Mouse (Mus musculus): Measurements from ENCODE around the gene Atl1. TPM values are rescaled to one million over a fixed set of nuclear protein-coding genes. Genes with fewer than 3 reads are reported as not detected.

Atl1 gene
- polyA plus RNA-seq, 1 experiment, result 0.83 TPM

DNA sequence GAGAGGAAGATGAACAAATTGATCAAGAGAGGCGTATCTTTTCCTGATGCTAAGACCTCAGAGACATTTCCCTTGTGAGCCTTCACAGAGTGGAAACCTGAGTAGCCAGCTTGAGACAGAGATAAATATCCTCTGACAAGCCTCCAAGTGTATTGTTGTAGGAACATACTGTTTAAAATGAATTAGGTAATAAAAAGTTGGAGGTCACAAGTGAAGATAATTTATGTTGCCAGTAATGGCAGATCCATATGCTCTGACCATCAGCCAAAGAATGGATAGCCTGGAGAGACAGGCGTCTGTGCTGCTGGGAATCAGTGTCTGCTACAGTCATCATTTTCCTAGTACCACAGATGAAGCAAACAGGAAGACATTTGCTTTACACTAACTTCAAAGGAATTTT lies 2.6 kb downstream of the Atl1 start:
- no peak for TF ChIP-seq FLI1 (IDR thresholded peaks at IDR 0.05; ENCODE audit: low read length)
- no peak for TF ChIP-seq GATA1 (IDR thresholded peaks at IDR 0.05; ENCODE audit: borderline replicate concordance, low read length)
- no peak overlapping the region for H3K4me3 ChIP-seq (replicated peaks)
- peaks cover 24% of the 10 kb centered on the region for H3K4me1 ChIP-seq
- peaks cover 7% of the 10 kb centered on the region; the same call in 1 of the 2 replicates for H3K9me3 ChIP-seq
- H3K36me3 ChIP-seq (replicated peaks; ENCODE audit: low read length), result no peaks in the 10 kb centered on the region
- H3K27me3 ChIP-seq (replicated peaks), result peaks cover 29% of the 10 kb centered on the region

DNA sequence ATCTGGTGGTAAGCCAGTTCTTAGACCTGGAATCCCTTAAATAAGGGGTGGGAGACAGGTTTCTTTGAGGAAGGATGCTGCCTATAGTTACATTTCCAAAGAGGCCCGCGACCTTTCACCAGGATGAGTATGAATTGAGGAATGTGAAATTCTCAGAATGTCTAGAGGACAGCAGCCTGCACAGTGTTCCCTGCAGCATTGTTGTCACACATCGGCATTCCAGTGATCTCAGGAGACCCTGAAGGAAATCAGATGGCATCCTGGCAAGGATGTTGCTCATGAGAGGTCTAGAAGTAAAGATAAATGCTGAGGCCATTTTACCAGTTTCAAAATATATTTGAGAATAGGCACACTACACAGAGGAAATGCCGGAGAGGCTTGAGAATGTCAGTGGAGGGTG lies 5.7 kb downstream of the Atl1 start:
- Histone ChIP-seq H3K36me3 (replicated peaks; ENCODE audit: low read length) (no peaks in the 10 kb centered on the region), H3K4me3 (replicated peaks) (no peak overlapping the region), H3K27me3 (replicated peaks) (peaks cover 15% of the 10 kb centered on the region), H3K9me3 (peaks cover 11% of the 10 kb centered on the region; the same call in 1 of the 2 replicates), H3K4me1 (peaks cover 9% of the 10 kb centered on the region)
- TF ChIP-seq GATA1 (IDR thresholded peaks at IDR 0.05; ENCODE audit: borderline replicate concordance, low read length), result no peak
- no peak for TF ChIP-seq FLI1 (IDR thresholded peaks at IDR 0.05; ENCODE audit: low read length)

DNA sequence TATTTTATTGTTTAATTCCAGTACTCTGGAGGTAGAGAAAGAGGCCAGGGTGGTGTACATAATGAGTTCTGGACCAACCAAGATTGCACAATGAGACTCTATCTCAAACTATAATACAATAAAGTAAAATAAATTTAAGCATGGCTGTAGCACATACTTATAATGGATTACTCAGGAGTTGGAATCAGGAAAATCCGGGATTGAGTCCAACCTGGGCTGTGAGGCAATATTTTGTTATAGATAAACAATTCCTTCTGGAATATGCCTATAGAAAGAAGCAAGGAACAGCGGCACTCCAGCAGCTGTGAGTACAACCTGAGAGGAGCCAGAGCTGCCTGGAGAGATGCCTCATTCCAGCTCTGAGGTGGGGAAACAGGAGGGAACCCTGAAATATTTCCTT lies 12.6 kb downstream of the Atl1 start:
- Histone ChIP-seq H3K4me1 (peaks cover 21% of the 10 kb centered on the region), H3K4me3 (replicated peaks) (no peak overlapping the region), H3K27me3 (replicated peaks) (peaks cover 17% of the 10 kb centered on the region), H3K9me3 (peaks cover 21% of the 10 kb centered on the region), H3K36me3 (replicated peaks; ENCODE audit: low read length) (no peaks in the 10 kb centered on the region)
- TF ChIP-seq FLI1 (IDR thresholded peaks at IDR 0.05; ENCODE audit: low read length) (no peak), GATA1 (IDR thresholded peaks at IDR 0.05; ENCODE audit: borderline replicate concordance, low read length) (no peak)

DNA sequence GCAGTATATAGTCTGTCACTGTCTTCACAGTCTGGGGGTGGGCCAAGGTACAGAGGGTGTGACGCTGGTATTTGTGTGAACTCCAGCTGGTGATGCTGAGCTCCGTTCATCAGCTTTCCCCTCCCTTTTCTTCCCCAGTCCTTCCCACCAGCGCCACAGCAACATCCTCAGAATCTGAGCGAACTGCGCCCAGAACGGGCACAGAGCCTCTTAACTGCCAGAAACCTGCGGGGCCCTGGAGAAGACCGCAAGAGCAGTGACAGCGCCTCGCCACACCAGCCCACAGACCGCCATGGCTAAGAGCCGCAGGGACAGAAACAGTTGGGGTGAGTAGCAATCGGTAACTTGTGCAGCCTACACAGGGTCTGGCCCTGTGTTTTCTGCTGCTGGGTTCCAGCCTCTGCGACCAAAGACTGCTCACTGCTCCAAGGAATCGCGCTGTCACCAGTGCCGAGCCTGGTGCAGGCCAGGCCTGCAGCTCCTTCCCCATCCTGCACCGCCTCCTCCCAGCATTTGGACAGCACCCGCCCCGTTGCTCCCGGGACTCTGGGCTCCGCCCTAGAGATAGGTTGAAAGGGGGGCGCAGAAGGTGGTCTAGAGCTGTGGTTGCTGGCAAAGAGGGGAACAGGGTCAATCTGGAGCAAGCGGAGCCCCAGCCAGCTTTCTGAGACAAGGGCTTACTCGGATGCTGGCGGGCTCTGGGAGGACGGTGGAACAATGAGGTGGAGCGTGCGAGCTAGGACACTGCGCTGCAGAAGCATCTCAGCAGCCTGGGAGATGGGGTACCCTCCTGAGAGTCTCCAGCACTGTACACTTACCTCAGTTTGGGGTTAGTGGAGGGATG lies 15.5 kb downstream of the Atl1 start:
- peaks cover 17% of the 10 kb centered on the region for H3K27me3 ChIP-seq (replicated peaks)
- no peak for TF ChIP-seq GATA1 (IDR thresholded peaks at IDR 0.05; ENCODE audit: borderline replicate concordance, low read length)
- no peak for TF ChIP-seq FLI1 (IDR thresholded peaks at IDR 0.05; ENCODE audit: low read length)
- H3K36me3 ChIP-seq (replicated peaks; ENCODE audit: low read length), result no peaks in the 10 kb centered on the region
- peaks cover 17% of the 10 kb centered on the region for H3K9me3 ChIP-seq
- H3K4me3 ChIP-seq (replicated peaks), result peak overlapping the region; percentile 50
- peaks cover 25% of the 10 kb centered on the region for H3K4me1 ChIP-seq

DNA sequence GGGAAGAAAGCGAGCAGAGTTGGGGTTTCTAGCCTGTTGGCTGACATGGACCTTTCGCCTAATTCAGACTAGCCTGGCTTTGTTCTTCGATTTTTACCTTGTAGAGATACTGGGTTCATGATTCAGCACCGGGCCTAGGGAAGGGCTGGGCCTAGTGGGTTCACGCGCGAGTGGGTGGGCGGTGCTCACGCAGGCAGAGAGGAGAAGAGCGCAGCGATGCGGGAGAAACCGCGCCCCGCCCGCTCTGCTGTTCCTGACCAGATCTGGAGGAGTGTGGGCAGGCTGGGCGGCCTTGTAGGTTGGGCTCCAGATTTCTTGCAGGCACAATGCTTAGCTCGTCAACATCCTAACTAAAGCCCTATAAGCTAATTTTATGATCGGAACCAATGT lies 16.1 kb downstream of the Atl1 start:
- Histone ChIP-seq H3K36me3 (replicated peaks; ENCODE audit: low read length) (no peaks in the 10 kb centered on the region), H3K9me3 (peaks cover 17% of the 10 kb centered on the region), H3K4me1 (peaks cover 25% of the 10 kb centered on the region), H3K27me3 (replicated peaks) (peaks cover 17% of the 10 kb centered on the region), H3K4me3 (replicated peaks) (no peak overlapping the region)
- TF ChIP-seq GATA1 (IDR thresholded peaks at IDR 0.05; ENCODE audit: borderline replicate concordance, low read length), result no peak
- TF ChIP-seq FLI1 (IDR thresholded peaks at IDR 0.05; ENCODE audit: low read length), result no peak

DNA sequence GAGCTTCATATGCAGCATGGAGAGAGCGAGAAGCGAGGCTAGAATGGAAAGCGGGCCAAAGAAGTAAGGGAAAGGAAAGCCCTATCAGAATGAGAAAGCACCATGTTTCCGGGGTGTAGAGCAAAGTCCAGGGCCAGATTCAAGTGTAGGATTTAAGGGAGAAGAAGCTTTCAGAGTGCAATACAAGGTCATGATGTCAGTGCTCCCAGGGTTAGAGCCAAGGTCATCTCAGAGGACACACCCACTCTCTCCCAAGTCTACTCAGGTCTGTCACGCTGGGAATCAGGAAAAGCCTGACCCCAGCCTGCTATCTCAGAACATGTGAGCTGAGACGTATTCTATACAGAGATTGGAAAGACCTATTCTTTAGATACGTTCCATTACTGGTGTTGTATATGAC lies 19.5 kb downstream of the Atl1 start:
- Histone ChIP-seq H3K4me3 (replicated peaks) (no peak overlapping the region), H3K27me3 (replicated peaks) (peaks cover 15% of the 10 kb centered on the region), H3K9me3 (peaks cover 10% of the 10 kb centered on the region), H3K4me1 (peaks cover 22% of the 10 kb centered on the region), H3K36me3 (replicated peaks; ENCODE audit: low read length) (no peaks in the 10 kb centered on the region)
- TF ChIP-seq GATA1 (IDR thresholded peaks at IDR 0.05; ENCODE audit: borderline replicate concordance, low read length), result no peak
- TF ChIP-seq FLI1 (IDR thresholded peaks at IDR 0.05; ENCODE audit: low read length), result no peak

DNA sequence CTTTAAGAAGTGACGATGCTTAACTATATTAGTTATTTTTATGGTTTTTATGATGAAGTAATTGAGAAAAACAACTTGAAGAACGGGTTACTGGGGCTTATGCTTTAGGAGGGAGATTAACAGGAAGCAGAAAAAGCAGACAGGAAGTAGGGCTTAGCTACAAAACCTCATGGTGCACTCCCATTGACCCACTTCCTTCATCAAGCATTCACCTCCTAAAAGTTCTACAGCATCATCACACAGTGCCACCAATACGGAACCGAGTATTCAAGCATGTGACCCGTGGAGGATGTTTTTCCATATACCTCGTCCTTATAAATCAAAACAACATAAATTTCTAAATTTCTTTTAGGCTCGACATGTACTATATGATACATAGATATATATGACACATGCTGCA lies 20.3 kb downstream of the Atl1 start:
- H3K4me3 ChIP-seq (replicated peaks), result no peak overlapping the region
- peaks cover 13% of the 10 kb centered on the region for H3K27me3 ChIP-seq (replicated peaks)
- TF ChIP-seq FLI1 (IDR thresholded peaks at IDR 0.05; ENCODE audit: low read length) (no peak), GATA1 (IDR thresholded peaks at IDR 0.05; ENCODE audit: borderline replicate concordance, low read length) (no peak)
- no peaks in the 10 kb centered on the region for H3K36me3 ChIP-seq (replicated peaks; ENCODE audit: low read length)
- H3K4me1 ChIP-seq, result peaks cover 16% of the 10 kb centered on the region
- peaks cover 10% of the 10 kb centered on the region for H3K9me3 ChIP-seq

DNA sequence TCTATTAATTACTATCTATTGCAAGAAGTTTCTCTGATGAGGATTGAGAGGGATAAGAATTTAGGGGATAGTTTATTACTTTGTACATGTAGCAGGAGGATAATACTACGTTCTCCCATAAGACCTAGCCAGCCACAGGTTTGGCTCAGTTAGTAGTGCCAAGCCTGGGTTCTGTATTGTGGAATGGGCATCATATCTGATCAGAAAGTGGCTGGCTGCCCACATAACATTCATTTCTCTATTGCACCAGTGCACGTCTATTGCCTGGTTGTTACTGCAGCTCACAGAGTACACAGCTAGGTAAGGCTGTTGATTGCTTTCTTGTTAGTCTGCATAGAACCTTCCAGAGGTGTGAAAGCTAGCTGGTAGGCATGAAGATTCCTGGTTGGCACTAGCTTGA lies 25.5 kb downstream of the Atl1 start:
- Histone ChIP-seq H3K4me1 (peaks cover 4% of the 10 kb centered on the region), H3K36me3 (replicated peaks; ENCODE audit: low read length) (no peaks in the 10 kb centered on the region), H3K4me3 (replicated peaks) (no peak overlapping the region), H3K9me3 (no peaks in the 10 kb centered on the region), H3K27me3 (replicated peaks) (peaks cover 2% of the 10 kb centered on the region)
- no peak for TF ChIP-seq GATA1 (IDR thresholded peaks at IDR 0.05; ENCODE audit: borderline replicate concordance, low read length)
- no peak for TF ChIP-seq FLI1 (IDR thresholded peaks at IDR 0.05; ENCODE audit: low read length)

DNA sequence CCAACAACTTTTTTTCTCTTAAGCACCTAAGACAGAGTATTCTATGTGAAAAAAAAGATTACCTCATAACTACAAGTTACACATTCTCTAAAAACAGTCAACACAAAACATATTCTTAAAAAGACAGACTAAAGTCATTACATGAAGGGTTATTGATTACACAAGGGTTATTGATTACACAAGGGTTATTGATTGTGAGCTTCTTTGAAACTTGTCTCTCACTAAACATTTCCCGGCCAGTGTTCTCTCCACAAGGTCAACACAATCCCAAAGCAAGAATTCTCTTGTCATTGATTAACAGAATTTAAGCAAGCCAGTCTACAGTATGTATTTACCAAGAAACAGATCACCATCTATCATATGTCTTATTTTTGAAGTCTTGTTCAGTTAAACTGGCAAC lies 29.7 kb downstream of the Atl1 start:
- no peak overlapping the region for H3K4me3 ChIP-seq (replicated peaks)
- peaks cover 14% of the 10 kb centered on the region for H3K4me1 ChIP-seq
- TF ChIP-seq FLI1 (IDR thresholded peaks at IDR 0.05; ENCODE audit: low read length) (no peak), GATA1 (IDR thresholded peaks at IDR 0.05; ENCODE audit: borderline replicate concordance, low read length) (no peak)
- H3K36me3 ChIP-seq (replicated peaks; ENCODE audit: low read length), result no peaks in the 10 kb centered on the region
- peaks cover 5% of the 10 kb centered on the region for H3K27me3 ChIP-seq (replicated peaks)
- no peaks in the 10 kb centered on the region for H3K9me3 ChIP-seq

DNA sequence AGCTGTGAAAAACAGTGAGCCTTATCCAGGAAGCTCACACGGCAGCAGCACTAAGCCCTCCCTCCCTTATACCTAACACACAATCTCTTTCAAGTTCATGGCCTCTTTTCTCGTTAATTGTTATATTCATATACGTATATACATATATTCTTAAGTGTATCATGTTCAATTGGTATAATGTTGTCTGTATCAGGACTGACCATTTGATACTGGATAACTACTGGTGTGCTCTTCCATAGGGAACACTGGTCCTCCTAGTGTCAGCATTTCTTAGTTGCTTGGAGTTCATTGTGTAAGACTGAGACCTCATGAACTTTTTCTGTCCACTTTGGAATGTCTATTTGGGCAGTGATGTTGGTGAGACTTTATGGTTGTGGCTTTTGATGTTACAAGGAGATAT lies 30.7 kb downstream of the Atl1 start:
- Histone ChIP-seq H3K27me3 (replicated peaks) (peaks cover 3% of the 10 kb centered on the region), H3K4me1 (peaks cover 14% of the 10 kb centered on the region), H3K9me3 (no peaks in the 10 kb centered on the region), H3K4me3 (replicated peaks) (no peak overlapping the region), H3K36me3 (replicated peaks; ENCODE audit: low read length) (no peaks in the 10 kb centered on the region)
- TF ChIP-seq FLI1 (IDR thresholded peaks at IDR 0.05; ENCODE audit: low read length) (no peak), GATA1 (IDR thresholded peaks at IDR 0.05; ENCODE audit: borderline replicate concordance, low read length) (no peak)
